In the genomic region with DNA sequence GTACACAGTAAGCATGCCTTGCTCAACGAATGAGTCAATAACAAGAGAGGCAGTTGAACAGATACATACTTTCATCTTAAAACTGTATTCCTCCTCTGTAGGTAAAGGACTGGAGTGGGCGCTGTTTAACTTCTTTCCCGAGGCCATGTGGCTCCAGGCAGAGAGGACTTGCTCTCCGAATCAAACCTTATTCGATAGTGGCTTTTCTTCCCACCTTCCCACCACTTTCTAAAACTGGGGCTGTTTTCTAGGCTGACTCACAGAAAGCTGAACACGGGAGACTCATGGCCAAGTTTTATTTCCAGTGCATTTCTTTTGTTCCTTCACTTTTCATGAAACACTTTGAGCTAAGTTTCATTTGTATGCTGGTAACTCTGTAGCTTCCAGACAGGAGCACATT, we compare ENCODE assay signal across 24 mouse cellular contexts.
DNase-seq lines count a peak whose midpoint lies in the region; ATAC-seq and TF ChIP-seq lines count a peak whose summit lies in the region.
"Had no signal": no experiment of that assay in that cellular context is flagged by ENCODE, and none has a peak within 500 bp of the region (broad histone marks: within the 10 kb centered on the region; RNA-seq: fewer than 3 reads in every experiment).

No protein-coding gene starts in this region.

- intact Hi-C loops in left cerebral cortex, adult 2 months (cut with DNase I), result loop anchor here (1.0 to 10.0 kb wide), 4 partner anchors 66 to 1543 kb away; no protein-coding TSS in a partner anchor

- peak; percentile 90 for DNase-seq in brain, adult 2 months (ENCODE audit: low read depth, low spot score)
- peak; percentile 20 to 58 for DNase-seq in left cerebral cortex, adult 2 months (ENCODE audit: extremely low spot score in 1 of 2, low spot score in 2 of 2)
- peak; percentile 32 to 42 for DNase-seq in right cerebral cortex, postnatal 10 days (ENCODE audit: low spot score in 2 of 2)
- DNase-seq in cerebellum, adult 11 months, result no peak
- no peak for DNase-seq in kidney, postnatal 25 days
- DNase-seq in urinary bladder, postnatal 10 days (ENCODE audit: low spot score), result no peak
- DNase-seq: adrenal gland, adult 8-10 months; B cell, adult 2 months; cerebellum, adult 2 months; cerebellum, postnatal 36 days; kidney, adult 2 months; kidney, postnatal 14 days; liver; lung, postnatal 4 days; midbrain, embryonic 14.5 days; thymus, postnatal 36 days had no signal

- H3K4me3 ChIP-seq in left cerebral cortex, adult 2 months, result no peak overlapping the region
- H3K4me3 ChIP-seq: embryonic facial prominence, embryonic 15.5 days; heart, embryonic 10.5 days; hindbrain, embryonic 15.5 days; limb, embryonic 10.5 days; liver, embryonic 15.5 days had no signal

- peak overlapping the region; percentile 86 for H3K27ac ChIP-seq in left cerebral cortex, adult 2 months
- H3K27ac ChIP-seq: embryonic facial prominence, embryonic 15.5 days; heart, embryonic 10.5 days; hindbrain, embryonic 15.5 days; limb, embryonic 10.5 days; liver, embryonic 15.5 days had no signal

- peak; percentile 94 for ATAC-seq in frontal cortex, adult (ENCODE audit: low TSS enrichment)
- ATAC-seq: forebrain, embryonic 14.5 days; Patski had no signal

- peak; percentile 20 for TF ChIP-seq CTCF in left cerebral cortex, adult 2 months (IDR thresholded peaks at IDR 0.05)

Comparison
In these comparisons a context has a peak if more than half of its experiments do, and no peak if none do; other contexts are left out.
1. DNase-seq: peak in brain, adult 2 months (single experiment), left cerebral cortex, adult 2 months (2 of 2) and right cerebral cortex, postnatal 10 days (2 of 2); none in cerebellum, adult 11 months (single experiment), kidney, postnatal 25 days (0 of 2) and urinary bladder, postnatal 10 days (single experiment).